Mouse (Mus musculus) midbrain, embryonic 16.5 days (tissue): ENCODE measurements at regions not wholly inside any gene's neighbourhood (a gene's known extent, or its start where the extent isn't known, plus 50 kb on each side); places are given as distances from the start of the nearest gene placed in this dataset.
A peak's percentile ranks its signal among the peaks of the same experiment; 100 is the strongest.

Experiments used
- ATAC-seq: fragments of 200-750 bp; cut with Nextera tagmentation; 2 replicates; pipeline ENCODE4 v1.8.0; 2017; ENCODE audit warnings: moderate TSS enrichment
- H3K27ac ChIP-seq: fragments of 300-500 bp; sonication (generic); 2 replicates; pipeline ENCODE4 v1.5.1; 2014; ENCODE audit warnings: mild to moderate bottlenecking, low read length, mixed read lengths
- H3K27me3 ChIP-seq: fragments of 300-500 bp; sonication (generic); 2 replicates; pipeline ENCODE4 v1.6.1; 2014; ENCODE audit warnings: low read depth, low read length, mixed read lengths; ENCODE audit not compliant: control insufficient read depth, insufficient read depth
- H3K36me3 ChIP-seq: fragments of 300-500 bp; sonication (generic); 2 replicates; pipeline ENCODE4 v1.6.1; 2014; ENCODE audit warnings: mild to moderate bottlenecking, low read length, moderate library complexity, mixed read lengths; ENCODE audit not compliant: control insufficient read depth, insufficient read depth
- H3K4me1 ChIP-seq: fragments of 300-500 bp; sonication (generic); 2 replicates; pipeline ENCODE4 v1.6.1; 2014; ENCODE audit warnings: mild to moderate bottlenecking, low read length, mixed read lengths; ENCODE audit not compliant: control insufficient read depth, insufficient read depth
- H3K4me2 ChIP-seq: fragments of 300-500 bp; sonication (generic); 2 replicates; pipeline ENCODE4 v1.6.1; 2014; ENCODE audit warnings: mild to moderate bottlenecking, low read length, mixed read lengths
- H3K4me3 ChIP-seq: fragments of 300-500 bp; sonication (generic); 2 replicates; pipeline ENCODE4 v1.5.1; 2014; ENCODE audit warnings: low read depth, mild to moderate bottlenecking, low read length, moderate library complexity, mixed read lengths
- H3K9ac ChIP-seq: fragments of 300-500 bp; sonication (generic); 2 replicates; pipeline ENCODE4 v1.6.1; 2014; ENCODE audit warnings: low read depth, low read length, mixed read lengths
- H3K9me3 ChIP-seq: fragments of 300-500 bp; sonication (generic); replicated peaks from 2 replicates; pipeline ENCODE4 v1.6.1; 2014; ENCODE audit warnings: mild to moderate bottlenecking, low read length, mixed read lengths; ENCODE audit not compliant: control insufficient read depth, poor library complexity, severe bottlenecking
- WGBS: fragments of 180-500 bp; shearing (Covaris S2); extraction: QIAGEN DNeasy Blood & Tissue Kit; methylation state at CpG from one replicate; pipeline ENCODE4 v1.1.7; 2014; 5-methylcytosine and 5-hydroxymethylcytosine counted together

GRCm38 (mm10) chr5:106392213-106392612 is 65.8 kb downstream of the Barhl2 start:
- Histone ChIP-seq H3K9me3 (0 out of 2 replicates have a peak, but pooled peaks cover 4% of the 10 kb centered on the region), H3K27me3 (0 out of 2 replicates have a peak, but pooled peaks cover 6% of the 10 kb centered on the region), H3K27ac (no peak overlapping the region), H3K4me3 (no peak overlapping the region), H3K36me3 (no peaks in the 10 kb centered on the region), H3K4me1 (0 out of 2 replicates have a peak, but pooled peaks cover 3% of the 10 kb centered on the region), H3K9ac (no peak overlapping the region), H3K4me2 (no peak overlapping the region)
- ATAC-seq = no peak
- 75% methylated on average over 11 of the region's 11 CpGs for WGBS

- H3K4me2 ChIP-seq = peak overlapping the region; percentile 20; the same call in 1 of the 2 replicates
- H3K27me3 ChIP-seq = peaks cover 14% of the 10 kb centered on the region
- no peak overlapping the region for H3K4me3 ChIP-seq
- 0 out of 2 replicates have a peak, but pooled peaks cover 4% of the 10 kb centered on the region for H3K9me3 ChIP-seq
- no peaks in the 10 kb centered on the region for H3K36me3 ChIP-seq
- peaks cover 12% of the 10 kb centered on the region for H3K4me1 ChIP-seq
- WGBS = 22% methylated on average over 7 of the region's 7 CpGs
- no peak for ATAC-seq
- H3K27ac ChIP-seq = no peak overlapping the region
- no peak overlapping the region for H3K9ac ChIP-seq
These were observed 71.3 kb downstream of the Barhl2 start for GRCm38 (mm10) chr5:106386621-106387020.

GRCm38 (mm10) chr5:106385838-106386237 is 72.1 kb downstream of the Barhl2 start:
- no peak overlapping the region for H3K9ac ChIP-seq
- 0 out of 2 replicates have a peak, but pooled peaks cover 4% of the 10 kb centered on the region for H3K9me3 ChIP-seq
- ATAC-seq = no peak
- peaks cover 12% of the 10 kb centered on the region for H3K4me1 ChIP-seq
- H3K36me3 ChIP-seq = no peaks in the 10 kb centered on the region
- H3K4me2 ChIP-seq = no peak overlapping the region
- H3K27me3 ChIP-seq = peaks cover 14% of the 10 kb centered on the region
- no peak overlapping the region for H3K27ac ChIP-seq
- 19% methylated on average over 8 of the region's 8 CpGs for WGBS
- no peak overlapping the region for H3K4me3 ChIP-seq

GRCm38 (mm10) chr5:106385219-106385618 is 72.7 kb downstream of the Barhl2 start:
- Histone ChIP-seq H3K27me3 (peaks cover 14% of the 10 kb centered on the region), H3K4me1 (peaks cover 12% of the 10 kb centered on the region), H3K4me3 (no peak overlapping the region), H3K36me3 (no peaks in the 10 kb centered on the region), H3K9me3 (0 out of 2 replicates have a peak, but pooled peaks cover under 1% of the 10 kb centered on the region), H3K4me2 (no peak overlapping the region), H3K9ac (no peak overlapping the region), H3K27ac (no peak overlapping the region)
- no peak for ATAC-seq
- WGBS = 15% methylated on average over 6 of the region's 6 CpGs

- H3K27me3 ChIP-seq = peaks cover 11% of the 10 kb centered on the region
- ATAC-seq = no peak
- no peak overlapping the region for H3K9ac ChIP-seq
- no peak overlapping the region for H3K4me2 ChIP-seq
- no peak overlapping the region for H3K27ac ChIP-seq
- no peaks in the 10 kb centered on the region for H3K9me3 ChIP-seq
- H3K4me1 ChIP-seq = peaks cover 12% of the 10 kb centered on the region
- no peak overlapping the region for H3K4me3 ChIP-seq
- WGBS = 16% methylated on average over 6 of the region's 6 CpGs
- H3K36me3 ChIP-seq = no peaks in the 10 kb centered on the region
These were observed 73.7 kb downstream of the Barhl2 start for GRCm38 (mm10) chr5:106384138-106384770.

GRCm38 (mm10) chr5:106381919-106382318 is 76.0 kb downstream of the Barhl2 start:
- no peak overlapping the region for H3K9ac ChIP-seq
- no peak overlapping the region for H3K4me3 ChIP-seq
- no peak overlapping the region for H3K4me2 ChIP-seq
- peaks cover 9% of the 10 kb centered on the region for H3K4me1 ChIP-seq
- H3K27ac ChIP-seq = no peak overlapping the region
- ATAC-seq = no peak
- WGBS = 92% methylated on average over 3 of the region's 3 CpGs
- H3K27me3 ChIP-seq = peaks cover 9% of the 10 kb centered on the region
- no peaks in the 10 kb centered on the region for H3K9me3 ChIP-seq
- H3K36me3 ChIP-seq = no peaks in the 10 kb centered on the region

GRCm38 (mm10) chr5:106380631-106381285 is 77.2 kb downstream of the Barhl2 start:
- no peaks in the 10 kb centered on the region for H3K9me3 ChIP-seq
- no peak overlapping the region for H3K4me2 ChIP-seq
- no peak overlapping the region for H3K4me3 ChIP-seq
- no peaks in the 10 kb centered on the region for H3K36me3 ChIP-seq
- H3K27me3 ChIP-seq = peaks cover 5% of the 10 kb centered on the region
- ATAC-seq = no peak
- peaks cover 5% of the 10 kb centered on the region; the same call in 1 of the 2 replicates for H3K4me1 ChIP-seq
- H3K9ac ChIP-seq = no peak overlapping the region
- WGBS = 40% methylated on average over 9 of the region's 9 CpGs
- no peak overlapping the region for H3K27ac ChIP-seq

- 59% methylated on average over 25 of the region's 25 CpGs for WGBS
- no peaks in the 10 kb centered on the region for H3K36me3 ChIP-seq
- no peaks in the 10 kb centered on the region for H3K4me1 ChIP-seq
- H3K9ac ChIP-seq = no peak overlapping the region
- H3K9me3 ChIP-seq = peaks cover 6% of the 10 kb centered on the region
- no peak overlapping the region for H3K4me3 ChIP-seq
- no peaks in the 10 kb centered on the region for H3K27me3 ChIP-seq
- H3K27ac ChIP-seq = no peak overlapping the region
- peak; percentile 48 for ATAC-seq
- peak overlapping the region; percentile 15; the same call in 1 of the 2 replicates for H3K4me2 ChIP-seq
These were observed 81.0 kb downstream of the Barhl2 start for GRCm38 (mm10) chr5:106376781-106377525.
